Mouse (Mus musculus): Measurements from ENCODE around the gene Ttll11. TPM values are rescaled to one million over a fixed set of nuclear protein-coding genes. Genes with fewer than 3 reads are reported as not detected.

The Ttll11 gene
- polyA plus RNA-seq, 2 experiments, result 1.2 to 2.5 TPM

GRCm38 (mm10) chr2:35719230-35720005, 260.3 kb downstream of the Ttll11 start:
- 92% methylated on average over 12 of the region's 12 CpGs for WGBS
- Histone ChIP-seq H3K4me3 (replicated peaks; ENCODE audit: low read length) (no peak overlapping the region), H3K27me3 (ENCODE audit: control insufficient read depth, insufficient read depth, low read length) (no peaks in the 10 kb centered on the region), H3K4me1 (ENCODE audit: control insufficient read depth, insufficient read depth, low read length) (0 out of 2 replicates have a peak, but pooled peaks cover under 1% of the 10 kb centered on the region), H3K4me2 (replicated peaks; ENCODE audit: low read depth, low read length, severe bottlenecking) (no peak overlapping the region), H3K9me3 (ENCODE audit: control insufficient read depth, low read length) (no peaks in the 10 kb centered on the region), H3K27ac (replicated peaks; ENCODE audit: low read depth, low read length) (no peak overlapping the region), H3K36me3 (ENCODE audit: control insufficient read depth, insufficient read depth, low read length) (peaks cover 95% of the 10 kb centered on the region), H3K9ac (ENCODE audit: low read depth, low read length, severe bottlenecking) (no peak overlapping the region)
- ATAC-seq (ENCODE audit: low FRiP score, low read depth), result no peak
- DNase-seq (ENCODE audit: low spot score), result no peak
- no peak for TF ChIP-seq POLR2A (IDR thresholded peaks at IDR 0.05; ENCODE audit: borderline replicate concordance, extremely low read depth, insufficient read depth, insufficient read length)

- H3K36me3 ChIP-seq (ENCODE audit: control insufficient read depth, insufficient read depth, low read length), result peaks cover 98% of the 10 kb centered on the region
- WGBS, result 90% methylated on average over 9 of the region's 9 CpGs
These were observed 261.1 kb downstream of the Ttll11 start for GRCm38 (mm10) chr2:35718662-35719061.

GRCm38 (mm10) chr2:35718003-35718500, 261.7 kb downstream of the Ttll11 start:
- Histone ChIP-seq H3K4me2 (replicated peaks; ENCODE audit: low read depth, low read length, severe bottlenecking) (no peak overlapping the region), H3K4me1 (ENCODE audit: control insufficient read depth, insufficient read depth, low read length) (0 out of 2 replicates have a peak, but pooled peaks cover 2% of the 10 kb centered on the region), H3K27me3 (ENCODE audit: control insufficient read depth, insufficient read depth, low read length) (no peaks in the 10 kb centered on the region), H3K4me3 (replicated peaks; ENCODE audit: low read length) (no peak overlapping the region), H3K9ac (ENCODE audit: low read depth, low read length, severe bottlenecking) (no peak overlapping the region), H3K9me3 (ENCODE audit: control insufficient read depth, low read length) (no peaks in the 10 kb centered on the region), H3K36me3 (ENCODE audit: control insufficient read depth, insufficient read depth, low read length) (peaks cover 97% of the 10 kb centered on the region), H3K27ac (replicated peaks; ENCODE audit: low read depth, low read length) (no peak overlapping the region)
- no peak for TF ChIP-seq POLR2A (IDR thresholded peaks at IDR 0.05; ENCODE audit: borderline replicate concordance, extremely low read depth, insufficient read depth, insufficient read length)
- ATAC-seq (ENCODE audit: low FRiP score, low read depth) (no peak), DNase-seq (ENCODE audit: low spot score) (no peak)
- 92% methylated on average over 5 of the region's 5 CpGs for WGBS

More at GRCm38 (mm10) chr2:35718662-35719061, 261.1 kb downstream of the Ttll11 start:
- DNase-seq (ENCODE audit: low spot score), result no peak
- Histone ChIP-seq H3K4me2 (replicated peaks; ENCODE audit: low read depth, low read length, severe bottlenecking) (no peak overlapping the region), H3K27me3 (ENCODE audit: control insufficient read depth, insufficient read depth, low read length) (no peaks in the 10 kb centered on the region), H3K4me1 (ENCODE audit: control insufficient read depth, insufficient read depth, low read length) (0 out of 2 replicates have a peak, but pooled peaks cover 2% of the 10 kb centered on the region), H3K9ac (ENCODE audit: low read depth, low read length, severe bottlenecking) (no peak overlapping the region), H3K27ac (replicated peaks; ENCODE audit: low read depth, low read length) (no peak overlapping the region), H3K4me3 (replicated peaks; ENCODE audit: low read length) (no peak overlapping the region), H3K9me3 (ENCODE audit: control insufficient read depth, low read length) (no peaks in the 10 kb centered on the region)
- TF ChIP-seq POLR2A (IDR thresholded peaks at IDR 0.05; ENCODE audit: borderline replicate concordance, extremely low read depth, insufficient read depth, insufficient read length), result no peak
- ATAC-seq (ENCODE audit: low FRiP score, low read depth), result no peak

GRCm38 (mm10) chr2:35716175-35716574, 263.5 kb downstream of the Ttll11 start:
- Histone ChIP-seq H3K27ac (replicated peaks; ENCODE audit: low read depth, low read length) (no peak overlapping the region), H3K4me1 (ENCODE audit: control insufficient read depth, insufficient read depth, low read length) (0 out of 2 replicates have a peak, but pooled peaks cover 2% of the 10 kb centered on the region), H3K9me3 (ENCODE audit: control insufficient read depth, low read length) (no peaks in the 10 kb centered on the region), H3K4me2 (replicated peaks; ENCODE audit: low read depth, low read length, severe bottlenecking) (no peak overlapping the region), H3K36me3 (ENCODE audit: control insufficient read depth, insufficient read depth, low read length) (peaks cover 97% of the 10 kb centered on the region), H3K4me3 (replicated peaks; ENCODE audit: low read length) (no peak overlapping the region), H3K9ac (ENCODE audit: low read depth, low read length, severe bottlenecking) (no peak overlapping the region), H3K27me3 (ENCODE audit: control insufficient read depth, insufficient read depth, low read length) (no peaks in the 10 kb centered on the region)
- 78% methylated on average over 1 of the region's 1 CpGs for WGBS
- TF ChIP-seq POLR2A (IDR thresholded peaks at IDR 0.05; ENCODE audit: borderline replicate concordance, extremely low read depth, insufficient read depth, insufficient read length), result no peak
- no peak for DNase-seq (ENCODE audit: low spot score)
- ATAC-seq (ENCODE audit: low FRiP score, low read depth), result no peak

- no peak for ATAC-seq (ENCODE audit: low FRiP score, low read depth)
- H3K36me3 ChIP-seq (ENCODE audit: control insufficient read depth, insufficient read depth, low read length), result peaks cover 97% of the 10 kb centered on the region
- WGBS, result 90% methylated on average over 3 of the region's 3 CpGs
These were observed 264.2 kb downstream of the Ttll11 start for GRCm38 (mm10) chr2:35715485-35715884.

More at GRCm38 (mm10) chr2:35715485-35715884, 264.2 kb downstream of the Ttll11 start:
- Histone ChIP-seq H3K9me3 (ENCODE audit: control insufficient read depth, low read length) (no peaks in the 10 kb centered on the region), H3K4me3 (replicated peaks; ENCODE audit: low read length) (no peak overlapping the region), H3K4me1 (ENCODE audit: control insufficient read depth, insufficient read depth, low read length) (0 out of 2 replicates have a peak, but pooled peaks cover 2% of the 10 kb centered on the region), H3K27me3 (ENCODE audit: control insufficient read depth, insufficient read depth, low read length) (no peaks in the 10 kb centered on the region), H3K9ac (ENCODE audit: low read depth, low read length, severe bottlenecking) (no peak overlapping the region), H3K4me2 (replicated peaks; ENCODE audit: low read depth, low read length, severe bottlenecking) (no peak overlapping the region), H3K27ac (replicated peaks; ENCODE audit: low read depth, low read length) (no peak overlapping the region)
- no peak for TF ChIP-seq POLR2A (IDR thresholded peaks at IDR 0.05; ENCODE audit: borderline replicate concordance, extremely low read depth, insufficient read depth, insufficient read length)
- no peak for DNase-seq (ENCODE audit: low spot score)
